Mouse (Mus musculus): ENCODE data around the gene Rsph1. TPM values are rescaled to one million over a fixed set of nuclear protein-coding genes. Genes with fewer than 3 reads are reported as not detected.

Gene Rsph1
- polyA plus RNA-seq (2014; fragmentation: Illumina TruSeq; extraction: RNeasy Lipid Tissue Mini Kit (QIAGEN cat#74804); ENCODE audit: low read depth, low replicate concordance) = 0.65 TPM

GRCm38 (mm10) chr17:31276922-31277918 lies at the start of gene Rsph1:
TSS of gene Rsph1 (minus strand) at chr17:31277383.

GRCm38 (mm10) chr17:31286492-31286891 lies 9.3 kb upstream of the Rsph1 start, which contains the start of gene Slc37a1:
TSS of gene Slc37a1 (plus strand) at chr17:31286792.

GRCm38 (mm10) chr17:31207771-31208334 lies 69.3 kb downstream of the Rsph1 start, which contains the start of gene Ubash3a:
TSS of gene Ubash3a (plus strand) at chr17:31207873.

Other genes starting within 250 kb of the Rsph1 start
- gene Abcg1, start 219.7 kb downstream of the Rsph1 start, polyA plus RNA-seq (2014; fragmentation: Illumina TruSeq; extraction: RNeasy Lipid Tissue Mini Kit (QIAGEN cat#74804); ENCODE audit: low read depth, low replicate concordance) = 2.3 TPM
- gene Tff3, start 147.7 kb downstream of the Rsph1 start, polyA plus RNA-seq (2014; fragmentation: Illumina TruSeq; extraction: RNeasy Lipid Tissue Mini Kit (QIAGEN cat#74804); ENCODE audit: low read depth, low replicate concordance) = not detected
- not detected for gene Tff2, start 133.1 kb downstream of the Rsph1 start, polyA plus RNA-seq (2014; fragmentation: Illumina TruSeq; extraction: RNeasy Lipid Tissue Mini Kit (QIAGEN cat#74804); ENCODE audit: low read depth, low replicate concordance)
- not detected for gene Tff1, start 112.1 kb downstream of the Rsph1 start, polyA plus RNA-seq (2014; fragmentation: Illumina TruSeq; extraction: RNeasy Lipid Tissue Mini Kit (QIAGEN cat#74804); ENCODE audit: low read depth, low replicate concordance)
- not detected for gene Tmprss3, start 78.4 kb downstream of the Rsph1 start, polyA plus RNA-seq (2014; fragmentation: Illumina TruSeq; extraction: RNeasy Lipid Tissue Mini Kit (QIAGEN cat#74804); ENCODE audit: low read depth, low replicate concordance)
- not detected for gene Ubash3a, start 69.5 kb downstream of the Rsph1 start, polyA plus RNA-seq (2014; fragmentation: Illumina TruSeq; extraction: RNeasy Lipid Tissue Mini Kit (QIAGEN cat#74804); ENCODE audit: low read depth, low replicate concordance)
- 0.32 TPM for gene Slc37a1, start 9.4 kb upstream of the Rsph1 start, polyA plus RNA-seq (2014; fragmentation: Illumina TruSeq; extraction: RNeasy Lipid Tissue Mini Kit (QIAGEN cat#74804); ENCODE audit: low read depth, low replicate concordance)
- gene Pde9a, start 108.8 kb upstream of the Rsph1 start, polyA plus RNA-seq (2014; fragmentation: Illumina TruSeq; extraction: RNeasy Lipid Tissue Mini Kit (QIAGEN cat#74804); ENCODE audit: low read depth, low replicate concordance) = 12.2 TPM
- 2.8 TPM for gene Wdr4, start 242.6 kb upstream of the Rsph1 start, polyA plus RNA-seq (2014; fragmentation: Illumina TruSeq; extraction: RNeasy Lipid Tissue Mini Kit (QIAGEN cat#74804); ENCODE audit: low read depth, low replicate concordance)
- gene Ndufv3, start 242.7 kb upstream of the Rsph1 start, polyA plus RNA-seq (2014; fragmentation: Illumina TruSeq; extraction: RNeasy Lipid Tissue Mini Kit (QIAGEN cat#74804); ENCODE audit: low read depth, low replicate concordance) = 49.6 TPM